Mouse (Mus musculus) gastrocnemius, adult 8-10 months (tissue): Measurements from ENCODE around the gene Asna1. TPM values are rescaled to one million over a fixed set of nuclear protein-coding genes. Genes with fewer than 3 reads are reported as not detected.
A peak's percentile ranks its signal among the peaks of the same experiment; 100 is the strongest.

Source experiments
- DNase-seq, 2 experiments: peaks; one replicate each; pipeline ENCODE4 v3.0.0; 2022; ENCODE audit warnings: low spot score in 2 of 2
- total RNA-seq, 4 experiments: library from RNA; stranded (reverse); gene quantifications; 2 replicates each; pipeline ENCODE4 v1.2.4; 2022

Asna1 gene
- total RNA-seq, 4 experiments from 2014 or later, result 57.1 to 67.3 (median 58.8) TPM

GRCm38 (mm10) chr8:84990349-84990748 lies 34.7 kb downstream of the Asna1 start, which contains the start of gene Hook2:
Gene Hook2, plus strand, starts transcription at chr8:84990603.
- peak; percentile 95 to 97 for DNase-seq

- DNase-seq, result peak; percentile 92
Measured at GRCm38 (mm10) chr8:84989810-84990209, 35.3 kb downstream of the Asna1 start.

DNA sequence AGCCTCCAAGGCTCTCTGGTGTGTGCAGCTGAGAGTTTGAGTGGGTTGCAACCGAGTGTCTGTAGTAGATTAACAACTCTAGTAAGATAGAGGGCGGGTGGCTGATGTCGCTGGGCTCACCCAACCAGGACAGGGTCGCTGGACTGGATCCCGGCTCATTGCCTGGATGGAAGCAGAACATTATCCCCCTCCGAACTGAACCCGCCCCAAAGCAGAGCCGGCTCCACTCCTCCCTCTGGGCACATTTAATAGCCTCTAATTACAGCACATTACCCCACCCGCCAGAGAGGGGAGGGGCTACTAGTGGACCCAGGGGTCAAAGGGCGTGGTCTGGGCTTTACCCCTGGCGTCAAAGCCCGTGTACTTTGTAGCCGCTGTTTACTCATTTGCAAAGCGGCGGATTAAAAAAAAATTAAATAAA lies 35.8 kb downstream of the Asna1 start:
- peak; percentile 74 to 75 for DNase-seq

DNA sequence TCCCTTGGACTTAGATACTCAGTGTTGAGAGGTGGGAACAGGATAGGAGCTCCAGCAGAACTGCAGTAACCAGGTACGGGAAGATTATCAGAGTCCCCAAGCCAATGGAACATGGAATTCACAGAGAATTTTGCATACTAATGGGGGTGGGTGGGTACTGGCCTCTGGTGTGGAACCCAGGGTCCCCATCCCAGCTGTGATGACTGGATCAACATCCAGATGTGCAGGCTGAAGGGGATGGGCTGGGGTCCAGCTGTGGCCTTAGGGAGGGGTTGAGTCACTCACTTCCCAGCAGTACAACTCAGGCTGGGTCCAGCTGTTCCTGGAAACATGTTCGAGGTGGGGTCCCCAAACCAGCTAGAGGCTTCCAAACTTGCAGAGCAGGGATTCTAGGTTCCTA lies 37.2 kb downstream of the Asna1 start:
- DNase-seq, result no peak

- DNase-seq, result no peak
Measured at GRCm38 (mm10) chr8:84987388-84987787, 37.7 kb downstream of the Asna1 start.

DNA sequence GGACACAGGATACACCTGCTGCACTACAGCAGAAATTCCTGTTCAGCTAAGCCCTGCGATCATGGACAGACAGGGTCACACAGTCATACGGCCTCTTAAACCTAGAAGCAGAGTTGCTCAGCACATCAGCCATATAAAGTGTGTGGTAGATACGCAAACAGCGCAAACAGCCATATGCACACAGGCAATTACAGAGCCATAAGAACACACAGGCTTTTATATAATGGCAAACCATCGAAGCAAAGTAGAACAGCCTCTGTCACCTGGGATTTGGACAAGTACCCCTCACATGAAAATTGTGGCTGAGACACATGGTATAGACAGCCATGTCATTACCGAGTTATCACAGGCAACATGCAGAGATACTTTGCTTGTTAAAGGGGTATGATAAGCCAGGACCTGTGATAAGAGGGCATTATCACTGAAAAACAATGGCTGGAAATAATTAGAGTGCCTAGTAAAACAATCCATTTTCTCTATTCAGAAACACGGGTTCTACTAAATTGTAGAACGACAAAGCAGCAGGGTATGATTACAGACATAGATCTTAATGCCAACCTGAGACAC lies 38.6 kb downstream of the Asna1 start:
- DNase-seq, result no peak

DNA sequence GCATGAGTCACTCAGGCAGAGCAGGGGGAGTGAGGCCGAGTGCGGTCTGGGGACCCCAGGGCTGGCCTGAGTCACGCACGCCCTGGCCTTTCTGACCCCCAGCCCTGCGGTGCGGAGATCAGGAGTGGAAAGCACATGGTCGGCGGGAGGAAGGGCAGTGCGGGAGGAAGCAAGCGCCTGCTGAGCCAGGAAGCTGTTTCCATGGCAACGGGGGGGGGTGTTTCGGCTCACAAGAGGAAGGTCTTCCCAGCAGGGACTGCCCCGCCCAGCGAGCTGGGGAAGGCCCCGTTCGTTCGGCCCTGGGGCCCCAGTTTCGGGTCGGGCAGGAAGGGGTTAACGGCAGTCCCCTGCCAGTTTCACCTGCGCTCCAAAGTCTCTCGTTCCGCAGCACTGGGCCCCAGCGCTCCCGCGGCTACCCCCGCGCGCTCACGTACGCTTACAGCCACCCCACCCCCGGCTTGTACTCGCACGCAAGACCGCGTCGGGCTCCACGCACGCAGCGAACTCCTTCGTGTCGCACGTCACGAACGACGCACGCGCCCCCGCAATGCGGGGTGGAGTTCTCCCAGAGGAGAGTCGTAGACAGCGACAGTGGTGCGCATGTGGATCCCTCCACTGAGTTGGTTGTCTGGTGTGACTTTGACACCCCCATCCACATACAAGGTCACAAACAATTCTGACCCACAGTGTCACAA lies 39.2 kb downstream of the Asna1 start:
- peak; percentile 71 to 75 for DNase-seq

- no peak for DNase-seq
Measured at GRCm38 (mm10) chr8:84985049-84985683, 39.9 kb downstream of the Asna1 start.

- DNase-seq, result no peak
Measured at GRCm38 (mm10) chr8:84984294-84985048, 40.6 kb downstream of the Asna1 start.

GRCm38 (mm10) chr8:84982499-84983011 lies 42.5 kb downstream of the Asna1 start:
- DNase-seq, result no peak

GRCm38 (mm10) chr8:84981644-84982498 lies 43.2 kb downstream of the Asna1 start:
- DNase-seq, result no peak

DNA sequence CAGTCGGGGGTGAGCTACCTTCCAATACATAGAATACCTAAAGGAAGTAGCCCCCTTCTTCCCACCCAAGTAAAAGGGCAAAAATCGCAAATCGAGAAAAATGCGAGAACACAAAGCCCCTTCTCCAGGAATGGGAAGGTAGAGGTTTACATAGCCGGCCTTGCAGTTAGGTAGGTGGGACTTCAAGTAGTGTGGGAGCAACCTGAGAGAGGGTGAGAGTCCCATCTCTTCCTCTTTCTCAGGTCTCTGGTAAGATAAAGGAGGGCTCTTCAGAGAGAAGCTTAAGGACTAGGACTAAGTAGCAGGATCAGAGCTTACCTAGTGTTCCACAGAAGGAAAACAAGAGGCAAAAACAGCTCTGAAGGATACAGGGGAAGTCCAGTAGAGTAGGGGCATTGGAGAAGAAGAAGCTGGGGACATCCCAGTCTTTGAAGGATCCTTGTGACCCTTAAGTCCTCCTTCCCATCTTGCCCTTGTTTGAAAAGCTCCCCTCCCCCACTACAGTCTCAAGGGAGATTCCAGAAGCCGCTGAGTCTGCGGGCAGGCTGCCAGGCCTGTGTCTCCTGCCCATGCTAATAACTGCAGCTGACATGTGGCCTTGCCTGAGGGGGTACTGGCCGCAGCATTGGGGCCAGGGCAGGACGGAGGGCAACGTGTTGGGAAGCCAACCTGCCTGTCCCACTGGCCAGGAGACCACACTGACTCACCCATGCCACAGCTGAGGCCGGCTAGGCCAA lies 44.3 kb downstream of the Asna1 start:
- DNase-seq, result peak in 1 of 2 experiments; percentile 70

GRCm38 (mm10) chr8:84979599-84980421 lies 45.3 kb downstream of the Asna1 start:
- peak; percentile 87 to 90 for DNase-seq

GRCm38 (mm10) chr8:84978248-84978940 lies 46.7 kb downstream of the Asna1 start, which contains the start of gene Junb:
Gene Junb, minus strand, starts transcription at chr8:84978718.
- DNase-seq, result peak; percentile 95 to 96

GRCm38 (mm10) chr8:84977435-84978247 lies 47.4 kb downstream of the Asna1 start:
- peak in 1 of 2 experiments; percentile 53 for DNase-seq

DNA sequence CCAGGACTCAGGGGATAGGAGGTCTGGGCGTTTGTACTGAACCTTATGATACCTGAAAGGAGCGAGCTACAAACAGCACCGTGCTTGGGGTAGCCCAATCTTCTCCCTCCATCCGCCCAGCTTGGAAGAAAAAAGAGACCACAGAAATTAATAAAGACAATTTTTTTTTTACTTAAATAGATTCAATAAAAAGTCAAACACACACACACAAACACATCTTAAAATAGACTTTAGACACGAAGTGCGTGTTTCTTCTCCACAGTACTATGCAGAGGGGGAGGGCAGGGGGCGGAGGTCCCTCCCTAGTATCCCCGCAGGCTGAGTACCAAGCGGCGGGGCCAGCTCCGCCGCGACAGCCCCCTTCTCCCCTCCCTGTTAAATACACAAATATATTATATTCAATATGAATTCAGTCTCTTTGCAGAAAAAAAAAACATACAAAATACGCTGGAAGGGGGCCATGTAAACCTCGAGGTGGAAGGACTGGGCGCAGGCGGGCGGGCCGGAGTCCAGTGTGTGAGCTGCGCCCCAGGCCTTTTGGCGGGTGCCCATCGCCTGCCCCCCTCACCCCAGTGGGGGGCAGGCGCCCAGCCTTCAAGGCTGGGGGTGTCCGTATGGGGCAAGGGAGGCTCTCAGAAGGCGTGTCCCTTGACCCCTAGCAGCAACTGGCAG lies 48.2 kb downstream of the Asna1 start:
- DNase-seq, result no peak
